Mouse (Mus musculus) brain, embryonic 14.5 days (tissue): Measurements from ENCODE around the gene Acbd6. TPM values are rescaled to one million over a fixed set of nuclear protein-coding genes. Genes with fewer than 3 reads are reported as not detected.

Experiments
- DNase-seq: peaks from one replicate; pipeline ENCODE4 v3.0.0-alpha.2; 2011; ENCODE audit warnings: low read depth
- CTCF ChIP-seq: fragments of 200-500 bp; IDR thresholded peaks from 2 replicates; pipeline ENCODE4 v1.5.1; 2012; ENCODE audit warnings: inconsistent platforms, mild to moderate bottlenecking, moderate library complexity, borderline replicate concordance; ENCODE audit not compliant: insufficient read depth, insufficient read length; ENCODE audit errors: extremely low read depth
- POLR2A ChIP-seq: fragments of 200-500 bp; IDR thresholded peaks from 2 replicates; pipeline ENCODE4 v1.6.1; 2012; ENCODE audit warnings: mild to moderate bottlenecking, inconsistent platforms, borderline replicate concordance; ENCODE audit not compliant: poor library complexity, insufficient read depth, insufficient read length, severe bottlenecking; ENCODE audit errors: extremely low read depth
- polyA plus RNA-seq: library from polyadenylated mRNA; depleted of rRNA; stranded (reverse); fragments of >200 nt; gene quantifications from 2 replicates; pipeline ENCODE4 v1.2.3, GENCODE M21; 2012; rRNA removed

Acbd6 gene
- 98.6 and 121 TPM in 2 replicates for polyA plus RNA-seq

DNA sequence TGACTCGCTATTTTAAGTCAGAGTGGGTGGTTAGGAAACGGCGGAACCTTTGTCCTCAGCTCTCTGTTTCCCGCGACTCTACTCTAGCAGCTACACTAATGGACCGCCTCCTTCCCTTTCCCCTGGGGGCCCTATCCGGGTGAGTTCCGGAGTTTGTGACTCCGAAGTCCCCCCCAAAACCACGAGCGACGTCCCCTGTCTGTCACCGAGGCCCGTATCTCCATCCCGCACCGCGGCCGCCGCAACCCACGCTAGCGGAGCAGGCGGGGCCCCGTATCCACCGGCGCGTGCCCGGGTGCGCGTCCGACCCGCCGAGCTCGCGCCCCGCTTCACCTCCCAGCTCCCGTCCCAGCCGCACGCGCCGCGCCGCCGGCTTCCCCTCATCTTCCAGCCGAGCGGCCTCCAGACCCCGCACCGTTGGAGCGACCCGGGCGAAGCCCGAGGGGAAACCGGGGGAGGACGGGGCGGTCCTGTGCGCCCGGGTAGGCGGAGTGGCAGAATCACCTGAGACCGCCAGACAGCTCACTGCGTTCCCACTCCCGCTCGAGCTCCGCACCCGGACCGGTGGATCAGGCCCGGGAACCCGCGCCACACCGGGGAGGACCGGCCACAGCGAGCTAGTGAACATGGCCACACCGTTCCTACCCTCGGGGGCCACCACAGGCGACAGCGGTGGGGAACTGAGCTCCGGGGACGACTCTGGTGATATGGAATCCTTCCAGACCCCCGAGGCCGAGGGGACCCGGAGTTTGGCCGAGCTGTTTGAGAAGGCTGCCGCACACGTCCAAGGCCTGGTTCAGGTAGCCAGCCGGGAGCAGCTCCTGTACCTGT, at the start of gene Acbd6:
Gene Acbd6 (plus strand): TSS at position 109 of the 831 bp plus-strand sequence.
- peak; percentile 95 for DNase-seq
- TF ChIP-seq CTCF = no peak
- peak; percentile 47 for TF ChIP-seq POLR2A

DNA sequence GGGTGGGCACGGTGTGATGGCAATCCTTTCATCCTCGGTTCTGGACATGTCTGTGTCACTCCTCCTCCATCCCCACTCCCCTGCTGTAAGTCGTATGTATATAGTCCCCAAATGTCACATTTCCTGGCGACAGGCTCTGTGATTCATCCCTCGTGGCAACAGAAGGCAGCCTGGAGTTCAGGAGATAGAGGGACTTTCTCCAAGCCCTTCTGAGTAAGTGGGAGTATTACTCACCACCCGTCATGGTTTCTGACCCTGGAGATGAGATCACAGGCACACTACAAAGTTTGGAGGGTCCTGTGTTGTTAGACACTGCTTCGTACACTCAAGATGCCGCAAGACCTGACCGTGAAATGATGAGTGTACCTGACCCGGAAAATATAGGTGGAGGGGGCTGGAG, 47.7 kb upstream of the Acbd6 start:
- TF ChIP-seq CTCF = no peak
- TF ChIP-seq POLR2A = no peak

DNA sequence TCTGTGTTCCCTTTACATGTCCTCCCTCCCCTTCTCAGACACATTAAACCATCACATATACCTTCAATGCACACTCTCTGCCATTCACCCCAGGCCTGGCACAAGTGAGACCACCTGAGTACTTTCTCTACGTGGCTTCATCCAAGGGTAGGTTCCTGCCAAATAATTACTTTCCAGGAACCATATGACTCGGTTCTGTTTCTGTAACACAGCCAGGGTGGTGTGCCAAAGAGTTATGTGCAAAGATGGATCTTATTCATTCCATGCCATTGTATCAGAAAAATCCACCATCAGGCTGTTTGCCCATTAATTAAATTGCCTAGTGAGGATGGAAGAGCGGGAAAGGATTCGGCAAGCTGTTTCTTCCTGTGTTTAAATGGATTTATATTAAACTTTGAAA, 42.1 kb upstream of the Acbd6 start:
- DNase-seq = peak; percentile 61
- TF ChIP-seq POLR2A = no peak
- TF ChIP-seq CTCF = no peak

More for the DNA sequence above, 47.7 kb upstream of the Acbd6 start:
- DNase-seq = no peak

DNA sequence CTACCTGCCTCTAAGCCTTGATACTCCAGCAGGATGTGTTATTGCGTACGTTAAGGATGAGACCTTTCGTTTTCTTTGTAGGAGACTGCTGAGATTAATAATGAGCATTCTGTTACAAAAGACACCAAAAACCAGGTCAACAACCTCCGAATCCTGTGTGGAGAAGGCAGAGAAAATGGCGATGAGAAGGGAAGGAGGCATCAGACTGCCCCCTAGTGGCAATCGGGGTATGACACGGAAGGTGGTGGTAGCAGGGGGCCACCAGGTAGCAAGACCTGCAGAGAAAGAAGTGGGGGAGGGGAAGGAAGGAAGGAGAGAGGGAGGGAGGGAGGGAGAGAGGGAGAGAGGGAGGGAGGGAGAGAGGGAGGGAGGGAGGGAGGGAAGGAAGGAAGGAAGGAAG, 41.3 kb upstream of the Acbd6 start:
- peak; percentile 77 for DNase-seq
- TF ChIP-seq POLR2A = no peak
- TF ChIP-seq CTCF = peak; percentile 70

DNA sequence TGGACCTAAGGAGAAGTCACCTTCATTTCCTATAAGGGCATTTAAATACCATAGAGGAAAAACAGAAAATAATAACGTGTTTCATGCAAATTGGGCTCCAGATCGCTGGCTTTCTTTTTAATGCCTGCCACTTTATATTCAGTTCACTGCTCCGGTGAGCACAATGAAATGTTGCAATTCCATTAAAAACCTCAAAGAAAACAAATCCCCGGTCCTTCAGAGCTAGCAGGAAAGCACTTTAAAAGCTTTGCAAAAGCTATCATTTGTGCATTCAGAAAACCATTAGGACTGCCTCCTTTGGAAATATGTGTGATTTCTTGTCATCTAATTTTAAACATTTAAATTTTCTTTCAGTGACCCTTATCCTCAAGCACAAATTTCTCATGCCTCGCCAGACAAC, 40.9 kb upstream of the Acbd6 start:
- TF ChIP-seq POLR2A = no peak
- no peak for TF ChIP-seq CTCF
- DNase-seq = peak; percentile 77

DNA sequence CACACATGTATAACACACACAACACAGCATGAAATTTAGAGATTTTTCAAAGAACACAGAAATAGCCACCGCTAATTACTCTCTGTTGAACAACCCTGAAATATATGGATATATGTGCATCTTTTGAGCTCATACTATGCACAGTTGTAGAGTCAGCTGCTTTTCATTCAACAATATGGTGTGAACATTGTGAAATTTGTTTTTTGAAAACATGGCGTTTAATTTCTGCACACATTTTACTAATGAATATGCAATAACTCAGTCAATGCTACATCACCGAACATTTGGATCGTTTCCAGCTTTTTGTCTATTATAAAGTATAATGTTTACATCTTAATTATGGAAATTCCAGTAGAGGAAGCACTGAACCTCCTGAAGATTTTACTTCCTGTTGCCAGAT, 37.6 kb upstream of the Acbd6 start:
- peak; percentile 62 for DNase-seq
- no peak for TF ChIP-seq POLR2A
- TF ChIP-seq CTCF = no peak

DNA sequence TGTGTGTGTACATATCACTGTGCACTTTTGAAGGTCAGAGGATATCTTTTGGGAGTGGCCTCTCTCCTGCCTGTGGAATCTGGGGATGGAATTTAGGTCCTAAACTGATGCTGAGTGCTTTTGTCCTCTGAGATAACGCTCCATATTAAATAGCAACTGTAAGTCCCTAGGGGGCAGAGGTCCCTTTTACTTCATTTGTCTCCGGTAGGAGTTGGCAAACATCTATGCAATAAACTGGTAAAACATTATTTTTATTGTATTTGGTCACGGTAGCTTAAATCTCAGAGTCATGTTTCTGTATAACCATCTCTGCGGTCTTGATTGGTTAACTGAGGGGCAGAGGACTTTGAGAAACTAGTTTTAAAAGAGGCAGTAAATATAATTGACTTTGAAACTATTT, 35.4 kb upstream of the Acbd6 start:
- no peak for DNase-seq
- no peak for TF ChIP-seq CTCF
- TF ChIP-seq POLR2A = no peak

DNA sequence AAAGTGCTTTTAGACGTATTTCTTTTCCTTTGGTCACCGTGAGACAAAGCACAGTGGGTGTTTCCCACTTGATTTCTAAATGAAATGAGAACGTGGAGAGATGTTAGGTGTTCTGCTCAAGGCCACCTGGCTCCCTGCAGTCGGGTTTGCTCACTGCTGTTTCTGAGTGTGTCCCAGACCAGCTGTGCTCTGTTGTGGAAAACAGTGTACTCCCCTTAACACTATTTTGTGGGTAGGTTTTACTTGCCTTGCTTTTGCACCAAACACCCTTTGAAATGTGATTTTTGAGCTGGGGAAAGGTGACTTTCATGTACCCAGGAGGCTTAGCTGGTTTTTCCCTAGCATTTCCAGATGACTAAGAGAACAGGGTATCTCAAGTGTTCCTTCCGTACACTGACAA, 31.7 kb upstream of the Acbd6 start:
- no peak for DNase-seq
- no peak for TF ChIP-seq CTCF
- TF ChIP-seq POLR2A = no peak

DNA sequence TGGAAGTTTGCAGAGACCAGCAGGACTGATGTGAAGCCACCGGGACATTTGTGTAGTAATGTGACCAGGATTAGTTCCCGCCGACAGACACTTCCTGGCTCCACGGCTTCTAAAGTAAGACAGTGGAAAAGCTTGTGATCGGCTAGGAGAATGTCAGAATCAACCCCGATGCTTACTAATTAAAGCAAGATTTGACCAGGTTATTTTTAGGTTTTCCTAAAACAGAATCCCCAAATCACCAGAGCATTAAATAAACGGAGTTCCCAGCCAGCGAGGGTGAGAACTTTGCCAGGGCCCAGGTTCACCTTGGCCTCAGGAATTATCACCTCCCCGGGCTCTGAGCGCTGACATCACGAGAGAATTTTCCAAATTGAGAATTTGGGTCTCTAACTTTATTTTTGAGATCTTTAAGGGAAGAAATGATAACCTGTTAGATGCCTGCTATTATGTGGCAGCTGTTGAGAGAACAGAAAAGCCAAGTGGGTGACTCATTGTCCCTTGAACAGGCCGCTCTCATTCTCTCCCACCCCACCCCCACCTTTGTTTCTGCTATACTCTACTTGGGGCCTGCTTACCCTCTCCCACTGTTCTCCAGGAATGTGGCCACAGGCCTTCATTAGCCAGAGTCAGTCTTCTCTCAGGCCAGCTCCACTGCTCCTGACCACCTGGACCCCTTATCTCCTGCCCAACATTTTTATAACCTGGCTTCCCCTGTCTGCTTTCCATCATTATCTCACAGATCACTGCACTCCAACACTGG, 30.7 kb upstream of the Acbd6 start:
- TF ChIP-seq CTCF (no peak), POLR2A (no peak)
- DNase-seq = no peak

DNA sequence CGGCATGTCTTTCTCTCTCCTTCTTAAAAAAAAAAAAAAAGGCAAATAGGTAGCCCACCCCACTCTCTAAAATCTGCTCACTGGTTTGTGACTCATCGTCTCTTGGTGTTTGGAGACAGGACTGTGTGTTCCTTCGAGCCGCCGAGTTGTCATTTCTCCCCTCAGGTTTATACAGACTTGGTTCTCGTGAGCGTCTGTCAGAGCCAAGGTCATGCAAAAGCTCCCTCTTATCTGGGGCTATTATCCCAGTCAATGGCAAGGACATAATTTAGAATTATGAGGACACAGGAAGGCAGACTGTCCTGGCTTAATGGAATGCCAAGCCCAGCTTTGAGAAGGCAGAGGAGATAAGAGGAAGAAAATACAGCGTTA, 30.1 kb upstream of the Acbd6 start:
- TF ChIP-seq CTCF (no peak), POLR2A (no peak)
- peak; percentile 39 for DNase-seq

DNA sequence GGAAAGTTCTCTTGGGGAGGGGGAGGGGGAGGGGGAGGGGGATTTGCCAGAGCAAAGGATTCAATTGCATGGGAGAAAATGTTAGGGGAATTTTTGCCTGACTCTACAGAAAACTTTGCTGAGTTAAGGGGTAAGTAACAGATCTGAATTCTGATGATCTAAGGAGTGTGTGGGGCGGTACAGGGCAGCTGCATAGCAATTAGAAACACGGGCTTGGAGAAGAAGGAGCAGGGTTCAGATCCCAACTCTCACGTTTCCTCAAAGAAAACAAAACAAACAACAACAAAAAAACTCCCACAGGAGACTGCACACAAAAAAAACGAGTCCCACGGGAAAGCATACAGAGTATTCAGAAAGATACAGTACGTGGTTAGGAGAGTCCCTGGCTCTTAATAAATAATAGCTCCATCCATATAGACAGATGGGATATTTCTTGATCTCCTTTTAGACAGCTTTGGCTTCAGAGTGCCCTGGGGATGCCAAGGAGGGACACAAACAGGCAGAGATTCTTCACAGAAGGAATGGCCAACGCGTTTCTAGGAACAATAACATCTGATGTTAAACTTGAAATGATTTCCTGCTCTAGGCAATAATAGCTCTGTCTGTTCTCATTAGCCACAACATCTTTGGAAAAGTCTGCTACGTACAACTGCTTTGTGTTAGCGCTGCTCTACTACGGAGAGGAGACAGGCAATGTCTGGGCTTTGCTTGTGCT, 29.4 kb upstream of the Acbd6 start:
- peak; percentile 68 for DNase-seq
- no peak for TF ChIP-seq CTCF
- no peak for TF ChIP-seq POLR2A
